Mouse (Mus musculus) lung, adult 10 weeks (tissue): ENCODE measurements around the gene Cep290. TPM values are rescaled to one million over a fixed set of nuclear protein-coding genes. Genes with fewer than 3 reads are reported as not detected.

Source experiments
- polyA plus RNA-seq: library from polyadenylated mRNA; stranded (reverse); fragments of 350-450 nt; fragmentation: Illumina TruSeq; extraction: RNeasy Lipid Tissue Mini Kit (QIAGEN cat#74804); gene quantifications from one replicate; pipeline ENCODE4 v1.2.3, GENCODE M21; 2014; ENCODE audit warnings: low read depth, low replicate concordance; ENCODE audit not compliant: insufficient read depth

Gene Cep290
- 4.0 TPM for polyA plus RNA-seq

GRCm38 (mm10) chr10:100487097-100487978, at the start of gene Cep290, which contains the start of gene Tmtc3:
Gene Cep290 (plus strand): TSS chr10:100487558.
Gene Tmtc3 (minus strand): TSS chr10:100487350.

GRCm38 (mm10) chr10:100590323-100590722, 103.0 kb downstream of the Cep290 start, which contains the start of the genes 4930430F08Rik and 1700017N19Rik:
Gene 4930430F08Rik (minus strand): TSS chr10:100590423.
Gene 1700017N19Rik (plus strand): TSS chr10:100590484.

Other genes starting within 250 kb of the Cep290 start
- gene Gm4301, start 151.9 kb upstream of the Cep290 start, polyA plus RNA-seq: not detected
- gene Gm4302, start 146.7 kb upstream of the Cep290 start, polyA plus RNA-seq: not detected
- gene Gm4303, start 141.6 kb upstream of the Cep290 start, polyA plus RNA-seq: not detected
- not detected for gene Gm4305, start 136.5 kb upstream of the Cep290 start, polyA plus RNA-seq
- gene Gm4307, start 126.2 kb upstream of the Cep290 start, polyA plus RNA-seq: not detected
- not detected for gene Gm4312, start 105.0 kb upstream of the Cep290 start, polyA plus RNA-seq
- 4.6 TPM for gene Tmtc3, start 208 bp upstream of the Cep290 start, polyA plus RNA-seq
- 4.4 TPM for gene 4930430F08Rik, start 102.9 kb downstream of the Cep290 start, polyA plus RNA-seq
- gene 1700017N19Rik, start 102.9 kb downstream of the Cep290 start, polyA plus RNA-seq: not detected